Mouse (Mus musculus) gonadal fat pad, adult 2 months (tissue): ENCODE measurements around the gene Ldb2. TPM values are rescaled to one million over a fixed set of nuclear protein-coding genes. Genes with fewer than 3 reads are reported as not detected.

Source experiments
- DNase-seq: peaks from one replicate; pipeline ENCODE4 v3.0.0-alpha.2; 2012; ENCODE audit warnings: low read depth
- polyA plus RNA-seq: library from polyadenylated mRNA; depleted of rRNA; stranded (reverse); fragments of >200 nt; gene quantifications from 2 replicates; pipeline ENCODE4 v1.2.3, GENCODE M21; 2012

Ldb2 gene
- polyA plus RNA-seq, 1 experiment = 14.3 TPM

GRCm38 (mm10) chr5:44719872-44720271 is 79.6 kb downstream of the Ldb2 start:
- DNase-seq = no peak

GRCm38 (mm10) chr5:44714508-44714907 is 85.0 kb downstream of the Ldb2 start:
- no peak for DNase-seq

- no peak for DNase-seq
Measured at GRCm38 (mm10) chr5:44713181-44713789, 86.2 kb downstream of the Ldb2 start.

- no peak for DNase-seq
Measured at GRCm38 (mm10) chr5:44711211-44711610, 88.3 kb downstream of the Ldb2 start.

DNA sequence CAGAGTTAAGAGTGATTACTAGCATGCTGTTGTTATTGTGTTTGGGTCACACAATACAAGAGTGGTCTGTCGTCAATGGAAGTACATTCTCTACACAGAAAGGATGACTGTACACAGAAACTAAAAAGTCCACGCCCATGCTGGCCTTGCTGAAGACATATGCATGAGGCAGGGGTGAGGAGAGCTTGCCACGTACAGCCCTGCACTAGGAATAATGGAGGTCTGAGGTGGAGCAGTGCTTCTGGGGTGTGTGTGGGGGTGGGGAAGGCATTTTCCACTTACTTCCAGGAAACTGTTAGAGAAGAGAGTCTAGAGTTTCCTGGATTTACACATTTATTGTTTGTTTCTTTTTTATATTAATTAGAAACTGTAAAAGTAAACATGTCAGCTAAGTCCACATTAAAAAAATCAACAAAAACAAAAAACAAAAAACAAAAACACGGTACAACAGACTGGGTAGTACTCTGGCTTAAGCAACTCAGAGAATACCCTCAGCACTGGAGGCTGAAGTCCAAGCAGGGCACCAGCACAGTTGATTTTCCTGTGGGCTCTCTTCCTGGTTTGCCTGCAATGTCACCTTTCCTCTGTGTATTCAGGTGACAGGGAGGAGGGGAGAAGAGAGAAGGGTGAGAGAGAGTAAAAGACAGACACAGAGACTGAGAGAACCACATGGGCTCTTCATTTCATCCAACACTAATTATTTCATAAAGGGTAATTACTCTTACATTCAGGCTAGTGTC is 89.2 kb downstream of the Ldb2 start:
- DNase-seq = no peak

- no peak for DNase-seq
Measured at GRCm38 (mm10) chr5:44709276-44709675, 90.2 kb downstream of the Ldb2 start.

GRCm38 (mm10) chr5:44707946-44708345 is 91.5 kb downstream of the Ldb2 start:
- no peak for DNase-seq

- no peak for DNase-seq
Measured at GRCm38 (mm10) chr5:44706997-44707698, 92.3 kb downstream of the Ldb2 start.

GRCm38 (mm10) chr5:44697993-44698392 is 101.5 kb downstream of the Ldb2 start:
- no peak for DNase-seq

DNA sequence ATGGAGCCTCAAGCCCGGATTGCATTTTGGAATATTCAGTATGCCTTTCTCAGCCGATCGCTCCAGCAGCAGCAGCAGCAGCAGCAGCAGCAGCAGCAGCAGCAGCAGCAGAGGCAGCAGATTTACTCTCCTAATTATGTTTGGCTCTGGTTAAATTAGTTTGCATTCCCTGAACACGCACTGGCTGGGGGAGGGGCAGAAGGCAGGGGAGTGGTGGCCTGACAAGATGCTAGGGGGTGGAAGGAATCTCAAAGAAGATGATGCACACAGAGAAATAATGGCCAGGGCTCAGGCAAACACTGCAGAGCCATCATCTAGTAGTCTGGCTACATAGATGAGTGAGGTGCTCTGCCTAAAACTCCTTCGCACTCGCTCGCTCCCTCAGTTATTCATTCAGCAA is 102.9 kb downstream of the Ldb2 start:
- no peak for DNase-seq

DNA sequence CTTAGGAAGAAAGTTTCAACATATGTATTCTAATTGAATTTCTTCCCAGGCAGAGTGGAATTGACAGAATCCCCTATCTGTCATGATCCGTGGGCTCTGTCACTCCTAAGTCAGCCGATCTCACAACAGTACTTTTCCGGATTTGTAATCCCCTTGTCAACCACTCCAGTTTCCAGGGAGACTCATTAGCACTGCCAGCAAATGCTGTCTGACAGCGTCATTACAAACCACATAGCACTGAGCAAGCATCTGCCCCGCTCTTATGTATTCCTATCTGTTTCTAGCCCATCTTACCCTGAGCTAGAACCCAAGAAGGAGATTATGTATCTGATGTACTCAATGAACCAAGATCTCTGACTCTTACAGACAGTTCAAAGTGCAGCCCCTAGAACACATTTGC is 105.8 kb downstream of the Ldb2 start:
- DNase-seq = no peak

DNA sequence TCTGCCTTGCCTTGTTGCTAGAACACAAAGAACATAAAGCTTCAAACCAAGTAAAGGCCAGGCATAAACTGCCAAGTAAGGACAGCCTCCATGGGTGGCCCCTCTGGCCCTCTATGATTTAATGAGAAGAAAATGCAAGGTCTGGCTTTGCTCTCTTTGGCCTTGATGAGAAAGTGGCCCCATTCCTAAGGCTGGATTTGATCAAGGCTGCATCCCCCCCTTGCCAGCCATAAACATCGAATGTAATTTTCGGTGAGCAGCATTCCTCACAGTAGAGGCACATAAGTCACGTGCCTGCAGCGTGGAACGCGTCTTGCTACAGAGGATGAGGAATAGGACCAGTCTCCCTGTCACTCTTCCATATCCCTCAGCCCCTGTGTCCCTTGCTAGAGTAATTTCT is 113.1 kb downstream of the Ldb2 start:
- no peak for DNase-seq

- DNase-seq = no peak
Measured at GRCm38 (mm10) chr5:44681054-44681638, 118.3 kb downstream of the Ldb2 start.

- DNase-seq = no peak
Measured at GRCm38 (mm10) chr5:44677814-44678213, 121.7 kb downstream of the Ldb2 start.

DNA sequence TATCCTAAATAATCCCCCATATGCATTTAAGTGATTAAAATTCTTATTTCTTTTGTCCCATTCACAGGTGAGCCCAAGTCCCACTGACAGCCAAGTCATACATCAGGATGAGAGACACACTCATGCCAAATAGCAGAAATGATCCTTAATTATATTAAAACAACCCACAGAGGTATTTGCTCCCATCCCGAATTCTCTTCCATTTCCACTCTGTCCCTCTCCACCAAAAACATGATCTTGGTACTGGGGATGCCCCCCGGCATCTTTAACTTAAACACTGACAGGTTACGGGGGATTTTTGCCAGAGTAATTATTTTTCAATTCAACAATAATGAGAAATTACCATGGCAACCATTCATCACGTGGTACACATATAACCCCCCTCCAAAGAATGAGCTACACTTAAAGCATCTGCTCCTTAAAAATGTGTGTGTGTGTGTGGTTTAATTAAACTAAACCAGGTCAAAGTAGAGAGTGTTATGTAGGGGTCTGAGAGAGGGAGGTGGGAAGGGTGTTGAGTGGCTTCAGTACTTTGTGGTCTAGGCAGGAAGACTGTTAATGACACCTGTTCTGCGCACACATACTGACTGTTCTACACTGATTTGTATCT is 123.2 kb downstream of the Ldb2 start:
- no peak for DNase-seq

GRCm38 (mm10) chr5:44670336-44670735 is 129.1 kb downstream of the Ldb2 start:
- no peak for DNase-seq

DNA sequence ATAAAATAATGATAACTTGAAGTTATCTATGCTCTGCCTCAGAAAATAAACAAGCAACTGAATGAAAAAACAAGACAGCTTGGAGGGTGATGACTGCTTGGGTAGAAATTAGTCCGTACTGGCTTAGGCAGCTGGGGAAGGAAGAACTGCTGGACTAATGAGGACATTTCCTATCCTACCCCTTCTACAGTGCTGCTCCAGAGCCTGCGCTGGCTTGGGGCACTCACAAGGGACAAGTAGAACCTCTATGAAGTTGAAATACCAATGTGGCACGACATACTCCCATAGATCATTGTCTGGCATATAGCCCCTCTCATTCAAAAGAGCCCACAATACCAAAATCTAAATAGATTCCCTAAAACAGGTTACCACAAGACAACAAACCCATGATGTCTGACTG is 131.6 kb downstream of the Ldb2 start:
- DNase-seq = no peak

GRCm38 (mm10) chr5:44667383-44667782 is 132.1 kb downstream of the Ldb2 start:
- no peak for DNase-seq

DNA sequence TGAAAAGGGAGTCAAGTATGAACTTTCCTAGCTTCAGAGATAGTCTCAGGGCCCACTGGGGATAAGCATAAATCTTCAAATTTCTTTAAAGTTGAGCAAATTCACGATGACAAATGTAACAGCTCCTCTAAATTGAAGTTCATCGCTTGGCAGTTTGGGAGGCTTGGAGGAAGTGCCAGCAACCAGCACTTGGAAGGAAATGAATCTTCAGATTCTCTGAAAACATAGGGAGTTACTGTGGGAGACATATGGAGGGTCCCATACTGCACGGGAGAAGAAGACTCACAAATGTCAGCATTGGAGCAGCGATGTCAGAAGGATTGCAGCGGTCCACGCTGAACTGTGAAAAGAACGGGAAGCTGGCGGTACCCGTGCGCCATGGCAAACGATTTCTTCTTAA is 139.8 kb downstream of the Ldb2 start:
- no peak for DNase-seq

DNA sequence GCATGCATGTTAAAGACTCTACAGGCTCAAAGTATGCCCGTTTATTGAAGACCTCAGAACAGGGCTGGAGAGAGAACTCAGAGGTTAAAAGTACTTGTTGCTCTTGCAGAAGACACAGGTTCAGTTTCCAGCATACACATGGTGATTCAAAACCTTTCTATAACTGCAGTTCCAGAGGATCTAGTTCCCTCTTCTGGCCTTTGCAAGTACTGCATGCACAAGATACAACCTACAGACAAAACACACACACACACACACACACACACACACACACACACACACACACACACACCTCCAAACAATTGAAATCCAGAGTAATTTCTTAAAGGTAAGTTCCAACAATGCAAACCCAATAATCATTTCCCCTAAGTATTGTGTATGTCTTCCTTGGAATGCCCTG is 142.8 kb downstream of the Ldb2 start:
- DNase-seq = no peak

GRCm38 (mm10) chr5:44654403-44654802 is 145.1 kb downstream of the Ldb2 start:
- DNase-seq = no peak

DNA sequence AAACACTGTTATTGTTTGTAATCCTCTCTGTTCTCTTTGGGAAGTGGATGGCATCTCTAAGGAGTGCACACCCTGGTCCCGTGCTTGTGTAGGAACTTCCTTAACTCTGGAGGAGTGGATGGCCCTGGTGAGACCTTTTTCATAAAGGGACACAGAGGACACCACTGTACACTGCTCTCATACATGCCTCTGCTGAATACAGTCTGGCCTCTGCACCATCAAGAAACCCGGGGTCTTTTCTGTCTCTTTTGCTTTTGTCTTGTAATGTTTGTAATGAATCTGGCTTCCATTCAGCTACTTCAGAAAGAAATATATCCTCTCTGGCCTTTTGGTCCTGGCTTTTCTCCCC is 152.7 kb downstream of the Ldb2 start:
- no peak for DNase-seq
